ENCODE assay signal across 32 mouse cellular contexts in genomic region chr16:45632420-45632819, GRCm38 (mm10). TPM values are rescaled to one million over a fixed set of nuclear protein-coding genes. Genes with fewer than 3 reads are reported as not detected.
"Had no signal": no experiment of that assay in that cellular context is flagged by ENCODE, and none has a peak within 500 bp of the region (broad histone marks: within the 10 kb centered on the region; RNA-seq: fewer than 3 reads in every experiment).

No protein-coding gene starts in this region.

- H3K4me3 ChIP-seq: heart, embryonic 10.5 days; heart, embryonic 12.5 days; hindbrain, embryonic 13.5 days; hindbrain, embryonic 15.5 days; limb, embryonic 13.5 days; limb, embryonic 15.5 days; liver, embryonic 12.5 days had no signal

- DNase-seq: gastrocnemius, postnatal 14 days; gastrocnemius, postnatal 36 days; heart, adult 18-20 months; heart, postnatal 10 days; kidney, adult 11 months; kidney, adult 2 months; kidney, postnatal 10 days; kidney, postnatal 25 days; layer of hippocampus, adult 9-11 months; layer of hippocampus, postnatal 36 days; left cerebral cortex, postnatal 4 days had no signal

- H3K27me3 ChIP-seq: heart, embryonic 12.5 days; hindbrain, embryonic 13.5 days; hindbrain, embryonic 15.5 days; limb, embryonic 13.5 days; limb, embryonic 15.5 days; liver, embryonic 12.5 days had no signal

- H3K36me3 ChIP-seq: heart, embryonic 10.5 days; heart, embryonic 12.5 days; hindbrain, embryonic 13.5 days; hindbrain, embryonic 15.5 days; limb, embryonic 13.5 days; limb, embryonic 15.5 days; liver, embryonic 12.5 days had no signal

- H3K4me2 ChIP-seq: heart, embryonic 12.5 days; hindbrain, embryonic 13.5 days; hindbrain, embryonic 15.5 days; limb, embryonic 13.5 days; limb, embryonic 15.5 days; liver, embryonic 12.5 days had no signal

RNA-seq across cellular contexts. Expression of gene BC016579, which starts 21.4 kb away (rescaled TPM):
- total RNA-seq: gastrocnemius, adult 18-20 months; gastrocnemius, adult 8-10 months; gastrocnemius, postnatal 14 days; gastrocnemius, postnatal 36 days; heart, adult 18-20 months; heart, adult 8-10 months; heart, postnatal 10 days; heart, postnatal 25 days; hindbrain, postnatal 0 days; layer of hippocampus, postnatal 14 days; left cerebral cortex, postnatal 4 days had no signal
- polyA plus RNA-seq: heart, embryonic 14.5 days; hindbrain, embryonic 13.5 days; hindbrain, embryonic 15.5 days; hindbrain, postnatal 0 days; liver, adult 2 months had no signal

RNA-seq across cellular contexts. Expression of gene Gcsam, which starts 22.2 kb away (rescaled TPM):
- total RNA-seq: gastrocnemius, adult 8-10 months; heart, postnatal 25 days; hindbrain, postnatal 0 days; layer of hippocampus, adult 18-20 months; layer of hippocampus, adult 8-10 months; layer of hippocampus, postnatal 14 days; layer of hippocampus, postnatal 36 days; left cerebral cortex, adult 18-20 months; left cerebral cortex, adult 8-10 months; left cerebral cortex, postnatal 10 days; left cerebral cortex, postnatal 25 days; left cerebral cortex, postnatal 4 days had no signal
- polyA plus RNA-seq: hindbrain, embryonic 13.5 days; hindbrain, embryonic 15.5 days; hindbrain, postnatal 0 days had no signal
